Mouse (Mus musculus) Muller cell, postnatal 12 days (primary cell): ENCODE data around the gene Vim.
A peak's percentile ranks its signal among the peaks of the same experiment; 100 is the strongest.

ENCODE experiments used
- DNase-seq: peaks from one replicate; pipeline ENCODE4 v3.0.0-alpha.2; 2015; ENCODE audit errors: inconsistent ontology term

The Vim gene

GRCm38 (mm10) chr2:13573408-13574065, at the start of gene Vim:
Vim (plus strand) TSS chr2:13573927.
- peak; percentile 99 for DNase-seq

- no peak for DNase-seq
Measured at GRCm38 (mm10) chr2:13526205-13526604, 47.5 kb upstream of the Vim start.

- DNase-seq, result no peak
Measured at GRCm38 (mm10) chr2:13527125-13527524, 46.6 kb upstream of the Vim start.

- no peak for DNase-seq
Measured at GRCm38 (mm10) chr2:13527531-13527930, 46.2 kb upstream of the Vim start.

GRCm38 (mm10) chr2:13529253-13529933, 44.3 kb upstream of the Vim start:
- DNase-seq, result no peak

- no peak for DNase-seq
Measured at GRCm38 (mm10) chr2:13530639-13531038, 43.1 kb upstream of the Vim start.

- no peak for DNase-seq
Measured at GRCm38 (mm10) chr2:13536747-13537146, 37.0 kb upstream of the Vim start.

GRCm38 (mm10) chr2:13537733-13538132, 36.0 kb upstream of the Vim start:
- no peak for DNase-seq

- no peak for DNase-seq
Measured at GRCm38 (mm10) chr2:13538258-13538657, 35.5 kb upstream of the Vim start.

GRCm38 (mm10) chr2:13538704-13539377, 34.9 kb upstream of the Vim start:
- DNase-seq, result no peak

- DNase-seq, result no peak
Measured at GRCm38 (mm10) chr2:13539860-13540259, 33.9 kb upstream of the Vim start.

- DNase-seq, result peak; percentile 43
Measured at GRCm38 (mm10) chr2:13543519-13544124, 30.1 kb upstream of the Vim start.

GRCm38 (mm10) chr2:13544193-13544824, 29.4 kb upstream of the Vim start, which contains the start of gene Trdmt1:
Trdmt1 (minus strand) TSS chr2:13544668.
- peak; percentile 98 for DNase-seq

GRCm38 (mm10) chr2:13548749-13549148, 25.0 kb upstream of the Vim start:
- peak; percentile 76 for DNase-seq

GRCm38 (mm10) chr2:13553966-13554365, 19.8 kb upstream of the Vim start:
- peak; percentile 72 for DNase-seq

- DNase-seq, result peak; percentile 76
Measured at GRCm38 (mm10) chr2:13556239-13556638, 17.5 kb upstream of the Vim start.

GRCm38 (mm10) chr2:13557145-13558030, 16.3 kb upstream of the Vim start:
- DNase-seq, result peak; percentile 81

GRCm38 (mm10) chr2:13558607-13559262, 15.0 kb upstream of the Vim start:
- peak; percentile 82 for DNase-seq

- no peak for DNase-seq
Measured at GRCm38 (mm10) chr2:13559303-13559702, 14.4 kb upstream of the Vim start.

GRCm38 (mm10) chr2:13559729-13560128, 14.0 kb upstream of the Vim start:
- no peak for DNase-seq
